Mouse (Mus musculus) myocyte (in vitro differentiated cells): Measurements from ENCODE around the gene Med16. TPM values are rescaled to one million over a fixed set of nuclear protein-coding genes. Genes with fewer than 3 reads are reported as not detected.
A peak's percentile ranks its signal among the peaks of the same experiment; 100 is the strongest.

Experiments used
- H3K27me3 ChIP-seq: one replicate; pipeline ENCODE4 v1.6.1; 2011; ENCODE audit not compliant: control insufficient read depth, insufficient read depth, insufficient read length
- H3K36me3 ChIP-seq: one replicate; pipeline ENCODE4 v1.6.1; 2011; ENCODE audit not compliant: control insufficient read depth, insufficient read depth
- H3K4me2 ChIP-seq: one replicate; pipeline ENCODE4 v1.6.1; 2011; ENCODE audit warnings: low read depth, control low read depth
- H3K4me3 ChIP-seq: one replicate; pipeline ENCODE4 v1.5.1; 2011; ENCODE audit warnings: mild to moderate bottlenecking, control low read depth, moderate library complexity
- H3K79me2 ChIP-seq: one replicate; pipeline ENCODE4 v1.6.1; 2011; ENCODE audit not compliant: control insufficient read depth, insufficient read depth
- H3ac ChIP-seq: one replicate; pipeline ENCODE4 v1.6.1; 2011; ENCODE audit not compliant: control insufficient read depth, insufficient read length
- CEBPB ChIP-seq: IDR thresholded peaks from 2 replicates; pipeline ENCODE4 v1.6.1; 2011; ENCODE audit warnings: mild to moderate bottlenecking, moderate library complexity; ENCODE audit not compliant: poor library complexity, insufficient read depth, severe bottlenecking
- E2F4 ChIP-seq: IDR thresholded peaks from one replicate; pipeline ENCODE4 v1.6.1; 2011; ENCODE audit warnings: mild to moderate bottlenecking, control low read depth, moderate library complexity; ENCODE audit not compliant: insufficient read depth
- MAX ChIP-seq: IDR thresholded peaks from one replicate; pipeline ENCODE4 v1.6.1; 2011; ENCODE audit warnings: low read depth, mild to moderate bottlenecking, control low read depth
- MYOD1 ChIP-seq, 3 experiments: IDR thresholded peaks; one replicate each; pipeline ENCODE4 v1.6.1; 2011; ENCODE audit warnings: control low read depth in 2 of 3, low read depth in 2 of 3, mild to moderate bottlenecking in 2 of 3, moderate library complexity in 1 of 3; ENCODE audit not compliant: insufficient read length in 2 of 3, control insufficient read depth in 1 of 3
- MYOG ChIP-seq, 3 experiments: IDR thresholded peaks; one replicate each; pipeline ENCODE4 v1.6.1; 2011; ENCODE audit warnings: control low read depth in 2 of 3, low read depth in 2 of 3, mild to moderate bottlenecking in 2 of 3; ENCODE audit not compliant: insufficient read length in 2 of 3, control insufficient read depth in 1 of 3, insufficient read depth in 1 of 3
- POLR2A ChIP-seq: IDR thresholded peaks from one replicate; pipeline ENCODE4 v1.6.1; 2011; ENCODE audit warnings: low read depth, mild to moderate bottlenecking, control low read depth, moderate library complexity; ENCODE audit not compliant: insufficient read length
- POLR2AphosphoS2 ChIP-seq: IDR thresholded peaks from one replicate; pipeline ENCODE4 v1.6.1; 2011; ENCODE audit warnings: low read depth, control low read depth; ENCODE audit not compliant: insufficient read length
- REST ChIP-seq: IDR thresholded peaks from one replicate; pipeline ENCODE4 v1.6.1; 2011; ENCODE audit warnings: mild to moderate bottlenecking, control low read depth, moderate library complexity; ENCODE audit not compliant: insufficient read depth, insufficient read length
- SRF ChIP-seq: IDR thresholded peaks from one replicate; pipeline ENCODE4 v1.6.1; 2011; ENCODE audit warnings: low read depth; ENCODE audit not compliant: control insufficient read depth, insufficient read length
- TCF12 ChIP-seq: IDR thresholded peaks from one replicate; pipeline ENCODE4 v1.6.1; 2011; ENCODE audit warnings: mild to moderate bottlenecking, control low read depth; ENCODE audit not compliant: poor library complexity, insufficient read depth, severe bottlenecking
- TCF3 ChIP-seq: IDR thresholded peaks from one replicate; pipeline ENCODE4 v1.6.1; 2011; ENCODE audit warnings: low read depth, control low read depth; ENCODE audit not compliant: insufficient read length
- USF1 ChIP-seq: IDR thresholded peaks from one replicate; pipeline ENCODE4 v1.6.1; 2011; ENCODE audit warnings: low read depth, mild to moderate bottlenecking, control low read depth, moderate library complexity
- polyA plus RNA-seq: library from polyadenylated mRNA; unstranded; fragments of >200 nt; fragmentation: generic; extraction: Trizol; gene quantifications from one replicate; pipeline ENCODE4 v1.2.1, GENCODE M21; 2012; ENCODE audit warnings: missing spikeins

Gene Med16
- polyA plus RNA-seq, 1 experiment = 31.4 TPM

- Histone ChIP-seq H3K4me3 (peak overlapping the region; percentile 98), H3K27me3 (no peaks in the 10 kb centered on the region), H3K79me2 (peaks cover 28% of the 10 kb centered on the region), H3K4me2 (peak overlapping the region; percentile 100), H3K36me3 (peaks cover 7% of the 10 kb centered on the region), H3ac (peak overlapping the region; percentile 83)
- TF ChIP-seq TCF3 (no peak), POLR2AphosphoS2 (no peak), CEBPB (no peak), MYOD1 (IDR thresholded peaks at IDR 0.05; ENCODE audit: control insufficient read depth in 1 of 3, insufficient read length in 2 of 3, low read depth in 2 of 3) (no peak), SRF (no peak), REST (no peak), POLR2A (no peak), E2F4 (no peak), TCF12 (no peak), MAX (no peak), USF1 (no peak), MYOG (IDR thresholded peaks at IDR 0.05; ENCODE audit: control insufficient read depth in 1 of 3, insufficient read depth in 1 of 3, insufficient read length in 2 of 3, low read depth in 2 of 3) (no peak)
Measured at GRCm38 (mm10) chr10:79852827-79853226, 55.9 kb downstream of the Med16 start.

- peaks cover 22% of the 10 kb centered on the region for H3K79me2 ChIP-seq
- TF ChIP-seq MYOG (IDR thresholded peaks at IDR 0.05; ENCODE audit: control insufficient read depth in 1 of 3, insufficient read depth in 1 of 3, insufficient read length in 2 of 3, low read depth in 2 of 3) (no peak), E2F4 (no peak), USF1 (no peak), TCF3 (no peak), MAX (no peak), SRF (no peak), CEBPB (no peak), TCF12 (no peak), POLR2A (no peak), MYOD1 (IDR thresholded peaks at IDR 0.05; ENCODE audit: control insufficient read depth in 1 of 3, insufficient read length in 2 of 3, low read depth in 2 of 3) (no peak), REST (no peak), POLR2AphosphoS2 (no peak)
- H3K4me2 ChIP-seq = peak overlapping the region; percentile 100
- H3K36me3 ChIP-seq = peaks cover 7% of the 10 kb centered on the region
- H3K27me3 ChIP-seq = no peaks in the 10 kb centered on the region
- H3K4me3 ChIP-seq = peak overlapping the region; percentile 98
- no peak overlapping the region for H3ac ChIP-seq
Measured at GRCm38 (mm10) chr10:79852107-79852789, 56.5 kb downstream of the Med16 start.

GRCm38 (mm10) chr10:79851653-79852052, 57.1 kb downstream of the Med16 start:
- Histone ChIP-seq H3K27me3 (no peaks in the 10 kb centered on the region), H3K36me3 (peaks cover 5% of the 10 kb centered on the region), H3K4me2 (peak overlapping the region; percentile 100), H3K79me2 (peaks cover 16% of the 10 kb centered on the region), H3ac (no peak overlapping the region), H3K4me3 (no peak overlapping the region)
- TF ChIP-seq MYOG (IDR thresholded peaks at IDR 0.05; ENCODE audit: control insufficient read depth in 1 of 3, insufficient read depth in 1 of 3, insufficient read length in 2 of 3, low read depth in 2 of 3) = peak in 1 of 3 experiments; percentile 60
- no peak for TF ChIP-seq POLR2AphosphoS2
- no peak for TF ChIP-seq TCF3
- peak in 2 of 3 experiments; percentile 45 to 66 for TF ChIP-seq MYOD1 (IDR thresholded peaks at IDR 0.05; ENCODE audit: control insufficient read depth in 1 of 3, insufficient read length in 2 of 3, low read depth in 2 of 3)
- TF ChIP-seq POLR2A = no peak

GRCm38 (mm10) chr10:79849941-79850628, 58.6 kb downstream of the Med16 start:
- H3ac ChIP-seq = no peak overlapping the region
- no peaks in the 10 kb centered on the region for H3K27me3 ChIP-seq
- peak overlapping the region; percentile 43 for H3K4me2 ChIP-seq
- H3K79me2 ChIP-seq = peaks cover under 1% of the 10 kb centered on the region
- TF ChIP-seq TCF3 (peak; percentile 53), USF1 (no peak), POLR2A (peak; percentile 28), SRF (no peak), TCF12 (peak; percentile 66), MYOG (IDR thresholded peaks at IDR 0.05; ENCODE audit: control insufficient read depth in 1 of 3, insufficient read depth in 1 of 3, insufficient read length in 2 of 3, low read depth in 2 of 3) (peak; percentile 77 to 98 (median 82)), MYOD1 (IDR thresholded peaks at IDR 0.05; ENCODE audit: control insufficient read depth in 1 of 3, insufficient read length in 2 of 3, low read depth in 2 of 3) (peak in 2 of 3 experiments; percentile 47 to 77)
- H3K36me3 ChIP-seq = no peaks in the 10 kb centered on the region
- no peak overlapping the region for H3K4me3 ChIP-seq
